Mouse (Mus musculus) midbrain, embryonic 10.5 days (tissue): ENCODE measurements around the gene Nbl1. TPM values are rescaled to one million over a fixed set of nuclear protein-coding genes. Genes with fewer than 3 reads are reported as not detected.

ENCODE experiments used
- DNase-seq: peaks from one replicate; pipeline ENCODE4 v3.0.0-alpha.2; 2017; ENCODE audit warnings: low spot score
- H3K27ac ChIP-seq: fragments of 300-500 bp; sonication (generic); replicated peaks from 2 replicates; pipeline ENCODE4 v1.5.1; 2016; ENCODE audit warnings: mild to moderate bottlenecking
- H3K27me3 ChIP-seq: fragments of 300-500 bp; sonication (generic); 2 replicates; pipeline ENCODE4 v1.6.1; 2016; ENCODE audit warnings: low read depth, mild to moderate bottlenecking; ENCODE audit not compliant: poor library complexity, severe bottlenecking
- H3K36me3 ChIP-seq: fragments of 300-500 bp; sonication (generic); 2 replicates; pipeline ENCODE4 v1.6.1; 2016; ENCODE audit warnings: mild to moderate bottlenecking, moderate library complexity
- H3K4me1 ChIP-seq: fragments of 300-500 bp; sonication (generic); 2 replicates; pipeline ENCODE4 v1.6.1; 2016
- H3K4me3 ChIP-seq: fragments of 300-500 bp; sonication (generic); 2 replicates; pipeline ENCODE4 v1.5.1; 2016; ENCODE audit warnings: mild to moderate bottlenecking, moderate library complexity
- H3K9me3 ChIP-seq: fragments of 300-500 bp; sonication (generic); replicated peaks from 2 replicates; pipeline ENCODE4 v1.6.1; 2016; ENCODE audit warnings: mild to moderate bottlenecking
- WGBS: fragments of 180-500 bp; shearing (Covaris S2); methylation state at CpG from one replicate; pipeline ENCODE4 v1.1.7; 2016; 5-methylcytosine and 5-hydroxymethylcytosine counted together
- polyA plus RNA-seq: library from polyadenylated mRNA; unstranded; fragments of >200 nt; fragmentation: Nextera tagmentation; extraction: Ambion mirVana; gene quantifications from 2 replicates; pipeline ENCODE4 v1.2.1, GENCODE M21; 2016

The Nbl1 gene
- polyA plus RNA-seq, 1 experiment from 2014 or later = 8.7 TPM

- no peak for DNase-seq
- H3K9me3 ChIP-seq = no peaks in the 10 kb centered on the region
- H3K27ac ChIP-seq = no peak overlapping the region
- 68% methylated on average over 5 of the region's 5 CpGs for WGBS
- H3K36me3 ChIP-seq = no peaks in the 10 kb centered on the region
- H3K4me1 ChIP-seq = no peaks in the 10 kb centered on the region
- no peak overlapping the region for H3K4me3 ChIP-seq
- H3K27me3 ChIP-seq = no peaks in the 10 kb centered on the region
These were observed 39.4 kb downstream of the Nbl1 start for GRCm38 (mm10) chr4:139053391-139053790.

- DNase-seq = no peak
- Histone ChIP-seq H3K36me3 (no peaks in the 10 kb centered on the region), H3K9me3 (no peaks in the 10 kb centered on the region), H3K27ac (no peak overlapping the region), H3K4me1 (no peaks in the 10 kb centered on the region), H3K27me3 (no peaks in the 10 kb centered on the region), H3K4me3 (no peak overlapping the region)
- 86% methylated on average over 7 of the region's 7 CpGs for WGBS
These were observed 40.0 kb downstream of the Nbl1 start for GRCm38 (mm10) chr4:139052796-139053195.

GRCm38 (mm10) chr4:139048518-139048917 lies 44.3 kb downstream of the Nbl1 start:
- Histone ChIP-seq H3K9me3 (0 out of 2 replicates have a peak, but pooled peaks cover 5% of the 10 kb centered on the region), H3K27ac (no peak overlapping the region), H3K36me3 (no peaks in the 10 kb centered on the region), H3K27me3 (no peaks in the 10 kb centered on the region), H3K4me1 (no peaks in the 10 kb centered on the region), H3K4me3 (no peak overlapping the region)
- 83% methylated on average over 6 of the region's 6 CpGs for WGBS
- no peak for DNase-seq

GRCm38 (mm10) chr4:139046354-139046753 lies 46.4 kb downstream of the Nbl1 start:
- Histone ChIP-seq H3K27me3 (no peaks in the 10 kb centered on the region), H3K27ac (no peak overlapping the region), H3K36me3 (no peaks in the 10 kb centered on the region), H3K9me3 (0 out of 2 replicates have a peak, but pooled peaks cover 5% of the 10 kb centered on the region), H3K4me3 (no peak overlapping the region), H3K4me1 (no peaks in the 10 kb centered on the region)
- WGBS = 84% methylated on average over 5 of the region's 5 CpGs
- DNase-seq = no peak

- Histone ChIP-seq H3K9me3 (0 out of 2 replicates have a peak, but pooled peaks cover 5% of the 10 kb centered on the region), H3K27me3 (peaks cover 10% of the 10 kb centered on the region), H3K4me3 (no peak overlapping the region), H3K27ac (no peak overlapping the region), H3K36me3 (no peaks in the 10 kb centered on the region), H3K4me1 (peaks cover 13% of the 10 kb centered on the region)
- DNase-seq = no peak
- WGBS = 90% methylated on average over 5 of the region's 5 CpGs
These were observed 48.2 kb downstream of the Nbl1 start for GRCm38 (mm10) chr4:139044566-139044965.

- no peaks in the 10 kb centered on the region for H3K36me3 ChIP-seq
- 0 out of 2 replicates have a peak, but pooled peaks cover 5% of the 10 kb centered on the region for H3K9me3 ChIP-seq
- no peak overlapping the region for H3K27ac ChIP-seq
- no peak overlapping the region for H3K4me3 ChIP-seq
- H3K4me1 ChIP-seq = peaks cover 16% of the 10 kb centered on the region
- H3K27me3 ChIP-seq = peaks cover 15% of the 10 kb centered on the region
- 87% methylated on average over 2 of the region's 2 CpGs for WGBS
- DNase-seq = no peak
These were observed 49.2 kb downstream of the Nbl1 start for GRCm38 (mm10) chr4:139043600-139043999.

GRCm38 (mm10) chr4:139042611-139043010 lies 50.2 kb downstream of the Nbl1 start:
- Histone ChIP-seq H3K4me1 (peaks cover 26% of the 10 kb centered on the region), H3K4me3 (no peak overlapping the region), H3K36me3 (no peaks in the 10 kb centered on the region), H3K9me3 (0 out of 2 replicates have a peak, but pooled peaks cover 5% of the 10 kb centered on the region), H3K27ac (no peak overlapping the region), H3K27me3 (peaks cover 15% of the 10 kb centered on the region)
- 85% methylated on average over 5 of the region's 5 CpGs for WGBS
- no peak for DNase-seq

GRCm38 (mm10) chr4:139040084-139040839 lies 52.5 kb downstream of the Nbl1 start:
- no peak overlapping the region for H3K27ac ChIP-seq
- H3K4me3 ChIP-seq = no peak overlapping the region
- H3K9me3 ChIP-seq = 0 out of 2 replicates have a peak, but pooled peaks cover 5% of the 10 kb centered on the region
- WGBS = 4% methylated on average over 10 of the region's 10 CpGs
- no peaks in the 10 kb centered on the region for H3K36me3 ChIP-seq
- no peak for DNase-seq
- peaks cover 29% of the 10 kb centered on the region for H3K4me1 ChIP-seq
- H3K27me3 ChIP-seq = peaks cover 15% of the 10 kb centered on the region

GRCm38 (mm10) chr4:139037795-139038607 lies 54.8 kb downstream of the Nbl1 start:
- Histone ChIP-seq H3K9me3 (no peaks in the 10 kb centered on the region), H3K27ac (peak overlapping the region; percentile 23; the same call in 1 of the 2 replicates), H3K27me3 (peaks cover 15% of the 10 kb centered on the region), H3K4me3 (no peak overlapping the region), H3K4me1 (peaks cover 29% of the 10 kb centered on the region), H3K36me3 (no peaks in the 10 kb centered on the region)
- DNase-seq = no peak
- 75% methylated on average over 17 of the region's 17 CpGs for WGBS

- Histone ChIP-seq H3K36me3 (no peaks in the 10 kb centered on the region), H3K27me3 (peaks cover 14% of the 10 kb centered on the region), H3K9me3 (no peaks in the 10 kb centered on the region), H3K27ac (no peak overlapping the region), H3K4me3 (no peak overlapping the region), H3K4me1 (peaks cover 28% of the 10 kb centered on the region)
- 93% methylated on average over 3 of the region's 3 CpGs for whole genome bisulfite sequencing
- no peak for DNase-seq
These were observed 57.0 kb downstream of the Nbl1 start for GRCm38 (mm10) chr4:139035799-139036198.

- H3K36me3 ChIP-seq = no peaks in the 10 kb centered on the region
- H3K27me3 ChIP-seq = 0 out of 2 replicates have a peak, but pooled peaks cover 6% of the 10 kb centered on the region
- H3K4me3 ChIP-seq = no peak overlapping the region
- 92% methylated on average over 3 of the region's 3 CpGs for WGBS
- peaks cover 19% of the 10 kb centered on the region for H3K4me1 ChIP-seq
- DNase-seq = no peak
- no peak overlapping the region for H3K27ac ChIP-seq
- no peaks in the 10 kb centered on the region for H3K9me3 ChIP-seq
These were observed 57.9 kb downstream of the Nbl1 start for GRCm38 (mm10) chr4:139034942-139035341.

GRCm38 (mm10) chr4:139034540-139034939 lies 58.3 kb downstream of the Nbl1 start:
- peaks cover 18% of the 10 kb centered on the region for H3K4me1 ChIP-seq
- 61% methylated on average over 4 of the region's 4 CpGs for WGBS
- no peaks in the 10 kb centered on the region for H3K9me3 ChIP-seq
- no peak for DNase-seq
- no peak overlapping the region for H3K4me3 ChIP-seq
- H3K27ac ChIP-seq = no peak overlapping the region
- no peaks in the 10 kb centered on the region for H3K36me3 ChIP-seq
- 0 out of 2 replicates have a peak, but pooled peaks cover 4% of the 10 kb centered on the region for H3K27me3 ChIP-seq

- Histone ChIP-seq H3K36me3 (no peaks in the 10 kb centered on the region), H3K4me1 (peaks cover 19% of the 10 kb centered on the region), H3K9me3 (no peaks in the 10 kb centered on the region), H3K4me3 (no peak overlapping the region), H3K27ac (no peak overlapping the region), H3K27me3 (no peaks in the 10 kb centered on the region)
- 89% methylated on average over 8 of the region's 8 CpGs for WGBS
- DNase-seq = no peak
These were observed 58.8 kb downstream of the Nbl1 start for GRCm38 (mm10) chr4:139034010-139034367.
